Mouse (Mus musculus) pancreas, adult 10 weeks (tissue): ENCODE data around the gene Prelid3b. TPM values are rescaled to one million over a fixed set of nuclear protein-coding genes. Genes with fewer than 3 reads are reported as not detected.

Experiments used
- polyA plus RNA-seq: library from polyadenylated mRNA; stranded (reverse); fragments of 350-450 nt; fragmentation: Illumina TruSeq; extraction: RNeasy Lipid Tissue Mini Kit (QIAGEN cat#74804); gene quantifications from one replicate; pipeline ENCODE4 v1.2.3, GENCODE M21; 2015; ENCODE audit warnings: low read depth, low replicate concordance; ENCODE audit not compliant: insufficient read depth

The Prelid3b gene
- 6.6 TPM for polyA plus RNA-seq

DNA sequence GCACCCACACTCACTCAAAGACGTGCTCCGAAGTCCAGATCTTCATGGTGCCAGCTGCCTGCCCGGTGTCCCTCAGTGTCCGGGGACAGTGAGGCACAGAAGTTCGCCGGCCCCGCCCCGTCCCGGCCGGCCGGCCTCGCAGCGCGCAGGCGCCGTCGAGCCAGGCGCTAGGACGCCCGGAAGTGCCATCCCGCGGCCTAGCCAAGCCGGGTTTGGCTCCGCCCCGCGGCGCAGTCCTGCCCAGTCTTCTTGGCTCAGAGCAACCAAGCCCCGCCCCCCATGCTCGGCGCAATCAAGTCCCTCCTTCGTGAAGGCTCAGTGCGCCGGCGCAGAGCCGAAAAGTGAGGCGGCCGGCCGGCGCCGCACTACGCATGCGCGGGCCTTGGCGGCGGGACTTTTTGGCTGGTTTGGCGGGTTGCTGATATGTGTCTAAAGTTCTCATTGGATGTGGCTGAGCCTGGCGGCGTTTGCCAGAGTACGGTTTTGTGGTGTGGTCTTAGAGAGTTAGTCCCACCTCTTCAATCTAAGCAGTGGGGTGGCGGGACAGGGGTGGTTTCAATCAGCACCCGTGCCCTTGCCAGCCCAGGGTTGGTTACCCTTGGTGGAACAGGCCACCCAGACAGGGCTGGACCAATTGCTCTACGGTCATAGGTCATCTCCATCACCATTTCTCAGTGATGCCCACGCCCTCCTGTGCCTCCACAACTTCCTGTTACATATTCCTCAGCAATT lies at the start of gene Prelid3b:
TSS of gene Prelid3b (minus strand) at position 264 of the 732 bp plus-strand sequence.

DNA sequence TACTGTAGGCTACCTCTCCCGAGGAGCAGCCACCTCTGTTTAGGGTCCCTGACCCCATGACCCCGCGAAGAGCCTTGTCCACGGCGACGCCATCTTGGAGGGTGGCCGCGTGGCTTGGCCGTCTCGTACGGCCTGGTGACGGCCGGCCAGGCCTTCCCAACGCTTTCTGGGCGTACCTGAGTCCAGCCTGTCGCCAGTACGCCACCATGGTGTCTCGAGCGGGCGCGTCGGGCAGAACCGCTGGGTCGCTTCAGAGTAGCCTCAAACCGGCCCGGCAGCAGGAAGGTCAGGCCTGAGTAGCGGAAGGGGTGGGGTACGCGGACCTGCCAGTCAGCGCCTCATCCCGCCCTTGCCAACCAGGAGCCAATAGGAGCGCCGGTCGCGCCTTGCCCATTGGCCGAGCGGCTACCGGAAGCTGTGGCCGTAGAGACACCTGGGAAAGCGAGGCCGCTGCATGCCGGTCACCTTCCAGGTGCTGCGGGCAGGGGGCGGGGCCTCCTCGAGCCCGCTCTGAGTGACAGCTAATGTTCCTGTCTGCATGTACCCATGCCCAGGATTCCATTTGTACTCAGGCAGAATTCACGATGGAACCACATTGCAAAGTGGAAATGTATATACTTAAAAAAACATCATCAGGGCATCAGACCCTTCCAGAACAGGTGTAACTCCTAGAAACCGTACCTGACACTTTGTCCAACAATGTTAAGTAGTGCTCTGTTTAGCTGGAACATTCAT lies 8.9 kb downstream of the Prelid3b start, which contains the start of gene Atp5e:
TSS of gene Atp5e (minus strand) at position 317 of the 735 bp plus-strand sequence.

DNA sequence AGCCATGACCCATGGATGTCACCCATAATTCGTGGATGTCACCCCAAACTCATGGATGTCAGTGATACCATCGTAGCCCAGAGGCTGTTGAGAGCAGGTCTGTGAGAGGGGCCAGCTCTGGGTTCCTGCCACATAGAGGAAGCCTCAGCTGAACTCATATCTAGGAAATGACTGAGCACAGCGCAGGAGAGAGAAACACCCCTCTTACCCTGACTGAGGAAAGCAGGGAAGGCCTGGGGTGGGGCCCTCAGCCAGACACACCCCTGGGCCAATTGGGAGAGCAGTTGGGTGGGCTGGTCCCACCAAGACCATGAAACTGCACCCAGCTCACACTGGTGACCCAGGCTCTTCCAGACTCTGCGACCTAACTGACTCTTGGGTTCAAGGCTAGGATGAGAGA lies 22.5 kb downstream of the Prelid3b start, which contains the start of gene Tubb1:
TSS of gene Tubb1 (plus strand) at position 343 of the 400 bp plus-strand sequence.

DNA sequence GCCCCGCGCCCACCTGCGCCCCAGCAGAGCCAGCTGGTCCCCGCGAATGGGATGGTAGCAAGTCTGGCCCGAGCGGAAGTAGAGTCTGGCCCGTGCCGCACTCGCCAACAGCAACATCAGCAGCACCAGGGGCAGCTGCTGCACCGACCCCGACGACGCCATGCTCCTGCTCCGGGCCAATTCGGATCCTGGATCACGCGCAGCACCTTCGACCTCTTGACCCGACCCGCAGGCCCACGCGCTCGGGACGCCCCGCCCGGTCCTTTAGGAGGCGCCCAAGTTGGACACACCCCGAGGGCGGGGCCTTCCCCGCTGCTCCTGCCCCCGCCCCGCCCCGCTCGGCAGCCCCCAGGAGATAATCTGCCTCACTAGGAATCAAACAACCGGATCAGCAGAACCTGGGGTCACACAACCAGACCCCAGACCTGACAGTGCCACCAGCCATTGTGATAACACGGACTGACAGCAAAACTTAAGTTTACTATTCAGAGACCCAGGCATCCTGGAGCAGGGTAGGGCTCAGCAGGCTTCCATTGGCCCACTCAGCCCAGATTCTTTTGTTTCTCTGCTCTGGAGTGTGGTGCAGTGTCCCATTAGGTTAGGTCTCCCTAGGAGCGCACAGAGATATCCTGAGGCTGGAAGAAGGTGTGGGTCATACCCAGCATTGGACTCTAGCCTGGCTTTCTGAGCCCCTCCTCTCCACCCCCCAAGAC lies 34.0 kb downstream of the Prelid3b start, which contains the start of gene Ctsz:
TSS of gene Ctsz (minus strand) at position 303 of the 713 bp plus-strand sequence.

DNA sequence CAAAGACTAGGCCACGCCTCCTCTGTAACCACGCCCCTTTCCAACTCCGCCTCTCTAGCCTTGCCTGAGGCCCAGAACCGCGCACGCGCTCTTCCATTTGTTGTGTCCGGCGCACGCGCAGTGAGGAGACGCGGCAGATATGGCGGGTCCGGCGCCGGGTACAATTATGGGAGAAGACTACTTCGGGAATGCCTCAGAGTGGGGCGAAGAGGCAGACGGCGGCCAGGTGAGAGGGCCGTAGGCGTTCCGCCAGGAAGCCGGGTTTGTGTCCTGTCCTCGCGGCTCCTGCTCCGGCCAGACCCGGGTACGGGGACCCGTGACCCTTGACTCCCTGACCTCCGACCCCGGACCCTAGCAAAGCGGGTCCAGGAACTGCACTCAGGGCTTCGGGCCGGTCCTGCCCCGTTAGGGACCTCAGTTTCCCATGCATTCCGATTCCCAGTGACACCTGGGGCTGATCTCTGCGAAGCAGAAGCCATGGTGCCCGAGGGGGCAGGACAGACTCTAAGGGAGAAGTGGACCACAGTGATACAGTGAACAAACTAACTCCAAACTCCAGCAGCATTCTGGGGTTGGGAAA lies 57.1 kb downstream of the Prelid3b start, which contains the start of gene Nelfcd:
TSS of gene Nelfcd (plus strand) at position 74 of the 580 bp plus-strand sequence.

Other genes with a start within 250 kb of the Prelid3b start
- gene Gnas, start 188.8 kb downstream of the Prelid3b start, polyA plus RNA-seq: 264 TPM
- not detected for gene Gm20721, start 126.4 kb downstream of the Prelid3b start, polyA plus RNA-seq
- gene Nelfcd, start 57.3 kb downstream of the Prelid3b start, polyA plus RNA-seq: 12.2 TPM
- 27.5 TPM for gene Ctsz, start 34.0 kb downstream of the Prelid3b start, polyA plus RNA-seq
- 0.61 TPM for gene Tubb1, start 22.4 kb downstream of the Prelid3b start, polyA plus RNA-seq
- gene Atp5e, start 9.0 kb downstream of the Prelid3b start, polyA plus RNA-seq: 247 TPM
- not detected for gene Zfp831, start 170.5 kb upstream of the Prelid3b start, polyA plus RNA-seq